Comparison of ENCODE assay signal across 8 mouse cellular contexts in genomic region chr6:52211961-52212360, GRCm38 (mm10). TPM values are rescaled to one million over a fixed set of nuclear protein-coding genes. Genes with fewer than 3 reads are reported as not detected.
A peak's percentile ranks its signal among the peaks of the same experiment; 100 is the strongest.
DNase-seq lines count a peak whose midpoint lies in the region; ATAC-seq and TF ChIP-seq lines count a peak whose summit lies in the region.

No protein-coding gene starts in this region.

- H3K36me3 ChIP-seq in hindbrain, embryonic 16.5 days (ENCODE audit: control insufficient read depth, insufficient read depth, low read length) = no peaks in the 10 kb centered on the region
- H3K36me3 ChIP-seq in liver, postnatal 0 days (replicated peaks; ENCODE audit: insufficient read depth, low read length) = no peaks in the 10 kb centered on the region

- no peak for TF ChIP-seq EP300 in liver, postnatal 0 days (IDR thresholded peaks at IDR 0.05; ENCODE audit: low read depth)

- no peaks in the 10 kb centered on the region for H3K9me3 ChIP-seq in hindbrain, embryonic 16.5 days (ENCODE audit: control insufficient read depth, low read length)
- H3K9me3 ChIP-seq in liver, postnatal 0 days (ENCODE audit: low read length) = no peaks in the 10 kb centered on the region

- no peaks in the 10 kb centered on the region; the same call in 1 of the 2 replicates for H3K4me1 ChIP-seq in hindbrain, embryonic 16.5 days (ENCODE audit: control insufficient read depth, insufficient read depth, low read depth, low read length)
- H3K4me1 ChIP-seq in liver, postnatal 0 days (ENCODE audit: insufficient read depth) = peaks cover 4% of the 10 kb centered on the region; the same call in 1 of the 2 replicates

- TF ChIP-seq CTCF in liver, postnatal 0 days (IDR thresholded peaks at IDR 0.05; ENCODE audit: low read depth) = no peak

- peak overlapping the region; percentile 41 for H3K9ac ChIP-seq in hindbrain, embryonic 16.5 days (ENCODE audit: low read depth, low read length)
- H3K9ac ChIP-seq in liver, postnatal 0 days (replicated peaks) = no peak overlapping the region

- DNase-seq in kidney, adult 11 months = peak; percentile 53
- no peak for DNase-seq in kidney, adult 18-20 months
- peak; percentile 33 for DNase-seq in R1 (ENCODE audit: low read depth, low spot score)
- no peak for DNase-seq in liver, postnatal 0 days
- DNase-seq in cerebellum, adult 11-12 months = no peak
- no peak for DNase-seq in gastrocnemius, postnatal 10 days
- DNase-seq in spleen, postnatal 4 days (ENCODE audit: low spot score in 2 of 2) = no peak

- no peak for ATAC-seq in hindbrain, embryonic 16.5 days
- ATAC-seq in liver, postnatal 0 days = no peak

- H3K4me3 ChIP-seq in hindbrain, embryonic 16.5 days (ENCODE audit: low read length) = peak overlapping the region; percentile 30
- peak overlapping the region; percentile 6; the same call in 1 of the 2 replicates for H3K4me3 ChIP-seq in liver, postnatal 0 days (ENCODE audit: low read depth, low read length)

- peak overlapping the region; percentile 38 for H3K4me2 ChIP-seq in hindbrain, embryonic 16.5 days (ENCODE audit: low read length)
- H3K4me2 ChIP-seq in liver, postnatal 0 days (ENCODE audit: low read depth, low read length) = peak overlapping the region; percentile 49

- H3K27me3 ChIP-seq in hindbrain, embryonic 16.5 days (replicated peaks; ENCODE audit: control insufficient read depth, insufficient read depth, low read length) = peaks cover 79% of the 10 kb centered on the region
- H3K27me3 ChIP-seq in liver, postnatal 0 days (ENCODE audit: insufficient read depth, low read length) = peaks cover 98% of the 10 kb centered on the region

- H3K27ac ChIP-seq in hindbrain, embryonic 16.5 days (ENCODE audit: low read depth, low read length) = peak overlapping the region; percentile 54; the same call in 1 of the 2 replicates
- H3K27ac ChIP-seq in liver, postnatal 0 days (ENCODE audit: low read depth) = no peak overlapping the region

- 4% methylated on average over 13 of the region's 13 CpGs for WGBS in hindbrain, embryonic 16.5 days
- WGBS in liver, postnatal 0 days (ENCODE audit: insufficient replicate concordance) = 2% methylated on average over 13 of the region's 13 CpGs

RNA-seq across cellular contexts. Expression of gene Hoxa3, which starts 1.2 kb away (rescaled TPM):
- polyA plus RNA-seq in hindbrain, embryonic 16.5 days (2015; fragmentation: Nextera tagmentation; extraction: Ambion mirVana) = 12.9 and 13.9 TPM in 2 replicates
- polyA plus RNA-seq in liver, postnatal 0 days (2015; fragmentation: Nextera tagmentation; extraction: Ambion mirVana) = 0.16 and 0.17 TPM in 2 replicates
- 1 to 10 TPM; 2.0 to 5.0 TPM for total RNA-seq in gastrocnemius, postnatal 10 days (2021)

RNA-seq across cellular contexts. Expression of gene Gm28308, which starts 1.2 kb away (rescaled TPM):
- not detected in 2 replicates for polyA plus RNA-seq in hindbrain, embryonic 16.5 days (2015; fragmentation: Nextera tagmentation; extraction: Ambion mirVana)
- polyA plus RNA-seq in liver, postnatal 0 days (2015; fragmentation: Nextera tagmentation; extraction: Ambion mirVana) = not detected in 2 replicates
- not detected for total RNA-seq in gastrocnemius, postnatal 10 days (2021)

RNA-seq across cellular contexts. Expression of gene Hoxa6, which starts 3.4 kb away (rescaled TPM):
- 9.4 and 9.9 TPM in 2 replicates for polyA plus RNA-seq in hindbrain, embryonic 16.5 days (2015; fragmentation: Nextera tagmentation; extraction: Ambion mirVana)
- polyA plus RNA-seq in liver, postnatal 0 days (2015; fragmentation: Nextera tagmentation; extraction: Ambion mirVana) = not detected in 2 replicates
- 1 to 10 TPM; 1.6 to 2.2 TPM for total RNA-seq in gastrocnemius, postnatal 10 days (2021)

RNA-seq across cellular contexts. Expression of gene Hoxa5, which starts 7.6 kb away (rescaled TPM):
- 85.9 and 106 TPM in 2 replicates for polyA plus RNA-seq in hindbrain, embryonic 16.5 days (2015; fragmentation: Nextera tagmentation; extraction: Ambion mirVana)
- polyA plus RNA-seq in liver, postnatal 0 days (2015; fragmentation: Nextera tagmentation; extraction: Ambion mirVana) = 0.58 and 0.73 TPM in 2 replicates
- 1 to 10 TPM; 2.6 to 3.7 TPM for total RNA-seq in gastrocnemius, postnatal 10 days (2021)

RNA-seq across cellular contexts. Expression of gene Hoxa7, which starts 9.7 kb away (rescaled TPM):
- polyA plus RNA-seq in hindbrain, embryonic 16.5 days (2015; fragmentation: Nextera tagmentation; extraction: Ambion mirVana) = 9.0 and 21.1 TPM in 2 replicates
- 0.39 and 0.50 TPM in 2 replicates for polyA plus RNA-seq in liver, postnatal 0 days (2015; fragmentation: Nextera tagmentation; extraction: Ambion mirVana)
- 1 to 10 TPM; 9.4 to 9.7 TPM for total RNA-seq in gastrocnemius, postnatal 10 days (2021)

Comparison
In these comparisons a context has a peak if more than half of its experiments do, and no peak if none do; other contexts are left out.
1. DNase-seq: peak in kidney, adult 11 months (single experiment) and R1 (single experiment); none in kidney, adult 18-20 months (single experiment), liver, postnatal 0 days (single experiment), cerebellum, adult 11-12 months (single experiment), gastrocnemius, postnatal 10 days (single experiment) and spleen, postnatal 4 days (0 of 2).
2. RNA of gene Hoxa3, which starts 1.2 kb away (polyA plus RNA-seq): 12.9 to 13.9 TPM in hindbrain, embryonic 16.5 days; 0.16 to 0.17 TPM in liver, postnatal 0 days; every median in the first group is over 10 times any median in the second.
3. RNA of gene Hoxa6, which starts 3.4 kb away (polyA plus RNA-seq): 9.4 to 9.9 TPM in hindbrain, embryonic 16.5 days; not detected in liver, postnatal 0 days; every median in the first group is over 10 times any median in the second.